Mouse (Mus musculus): ENCODE measurements around the gene Dbndd2.

GRCm38 (mm10) chr2:164443051-164443437, 42.9 kb upstream of the Dbndd2 start:
- TF ChIP-seq EP300 (IDR thresholded peaks at IDR 0.05) (peak; percentile 31; the same call in 1 of the 2 replicates), CTCF (IDR thresholded peaks at IDR 0.05) (peak; percentile 48)
